Mouse (Mus musculus): Measurements from ENCODE around the gene Aig1.

DNA sequence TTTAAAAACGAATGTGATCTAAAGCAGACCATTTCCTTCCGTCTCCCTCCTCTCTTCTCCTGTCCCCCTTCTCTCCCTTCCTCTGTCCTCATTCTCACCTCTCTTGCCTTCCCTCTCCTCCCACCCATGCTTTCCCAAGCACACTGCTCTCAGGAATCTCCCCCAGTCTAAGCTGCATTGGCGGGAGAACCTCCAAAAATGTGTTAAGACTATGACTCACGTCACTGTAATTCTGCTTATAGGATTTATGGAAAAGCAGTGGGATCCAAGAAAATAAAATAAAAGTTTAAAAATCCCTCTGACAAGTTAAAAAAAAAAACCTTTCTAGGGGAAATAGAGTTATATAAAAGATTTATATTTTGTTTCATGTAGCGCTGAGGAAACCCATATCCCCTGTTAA is 86.0 kb downstream of the Aig1 start:
- TF ChIP-seq CTCF (IDR thresholded peaks at IDR 0.05) (no peak), EP300 (IDR thresholded peaks at IDR 0.05) (no peak)

Data from lung, postnatal 0 days (tissue).